Mouse (Mus musculus) 416B (cell line): ENCODE measurements around the gene Gucy1b2.

Source experiments
- DNase-seq: peaks from one replicate; pipeline ENCODE4 v3.0.0; 2011; ENCODE audit warnings: low read depth

Gene Gucy1b2

DNA sequence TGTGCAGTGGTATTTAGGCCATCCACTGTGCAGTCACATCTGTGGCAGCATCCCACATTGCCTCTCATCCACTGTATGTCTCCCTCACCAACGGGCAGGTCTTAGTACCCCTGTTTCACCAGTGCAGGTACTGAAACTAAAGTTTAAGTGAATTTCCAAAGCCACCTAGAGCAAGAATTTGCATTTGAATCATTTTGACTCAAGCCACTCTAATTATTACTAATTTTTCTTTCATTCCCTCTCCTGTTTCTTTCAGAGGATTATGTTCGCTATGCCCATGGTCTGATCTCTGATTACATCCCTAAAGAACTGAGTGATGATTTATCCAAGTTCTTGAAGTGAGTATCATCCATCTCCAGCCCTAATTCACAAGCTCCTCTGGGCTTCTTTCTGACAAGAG is 92.3 kb downstream of the Gucy1b2 start:
- no peak for DNase-seq

GRCm38 (mm10) chr14:62361263-62361980 is 94.7 kb downstream of the Gucy1b2 start:
- DNase-seq: no peak

- no peak for DNase-seq
These were observed 100.9 kb downstream of the Gucy1b2 start for GRCm38 (mm10) chr14:62355201-62355600.

GRCm38 (mm10) chr14:62353793-62354192 is 102.3 kb downstream of the Gucy1b2 start:
- no peak for DNase-seq

- DNase-seq: no peak
These were observed 102.7 kb downstream of the Gucy1b2 start for GRCm38 (mm10) chr14:62353372-62353771.

- no peak for DNase-seq
These were observed 105.2 kb downstream of the Gucy1b2 start for GRCm38 (mm10) chr14:62350890-62351289.

- no peak for DNase-seq
These were observed 105.9 kb downstream of the Gucy1b2 start for GRCm38 (mm10) chr14:62350186-62350585.

DNA sequence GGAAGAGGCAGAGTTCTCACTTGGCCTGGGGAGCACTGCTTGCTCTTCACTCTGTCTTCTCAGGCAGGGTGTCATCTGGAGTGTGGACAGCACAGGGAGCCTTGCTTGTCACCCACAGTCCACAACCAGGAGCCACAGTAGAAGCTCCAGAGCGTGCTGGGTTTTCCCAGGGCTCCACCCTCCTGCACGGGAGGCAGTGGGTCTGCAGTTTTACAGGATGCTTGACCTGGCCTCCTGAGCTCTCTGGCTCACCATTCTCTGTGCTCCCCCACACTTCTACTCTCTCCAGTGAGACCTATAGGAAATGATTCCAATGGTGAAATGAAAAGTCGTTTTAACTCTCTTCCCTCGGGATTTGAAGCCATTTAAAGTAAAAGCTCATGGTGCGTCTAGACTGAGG is 106.3 kb downstream of the Gucy1b2 start:
- DNase-seq: no peak

GRCm38 (mm10) chr14:62347103-62347502 is 109.0 kb downstream of the Gucy1b2 start:
- DNase-seq: no peak

DNA sequence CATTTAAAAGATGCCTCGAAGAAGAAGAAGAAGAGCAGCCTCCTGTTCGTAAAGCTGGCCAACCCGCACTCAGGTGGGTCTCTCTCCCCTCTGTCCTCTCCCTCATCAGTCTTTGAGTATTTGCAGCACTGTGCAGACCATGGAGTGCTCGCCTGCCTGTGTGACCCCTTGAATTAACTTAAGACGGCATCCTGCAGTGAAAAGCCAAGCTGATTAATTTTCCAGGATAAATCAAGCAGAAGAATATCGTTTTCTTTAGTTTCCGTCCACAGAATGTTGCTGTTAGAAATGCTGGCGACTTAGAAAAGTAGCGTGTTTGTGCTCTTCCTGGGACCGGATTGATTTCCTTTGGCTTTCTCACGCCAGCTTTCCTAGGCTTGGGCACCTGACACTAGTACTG is 109.5 kb downstream of the Gucy1b2 start:
- DNase-seq: no peak
